Mouse (Mus musculus): ENCODE measurements at regions not wholly inside any gene's neighbourhood (a gene's known extent, or its start where the extent isn't known, plus 50 kb on each side); places are given as distances from the start of the nearest gene placed in this dataset.

DNA sequence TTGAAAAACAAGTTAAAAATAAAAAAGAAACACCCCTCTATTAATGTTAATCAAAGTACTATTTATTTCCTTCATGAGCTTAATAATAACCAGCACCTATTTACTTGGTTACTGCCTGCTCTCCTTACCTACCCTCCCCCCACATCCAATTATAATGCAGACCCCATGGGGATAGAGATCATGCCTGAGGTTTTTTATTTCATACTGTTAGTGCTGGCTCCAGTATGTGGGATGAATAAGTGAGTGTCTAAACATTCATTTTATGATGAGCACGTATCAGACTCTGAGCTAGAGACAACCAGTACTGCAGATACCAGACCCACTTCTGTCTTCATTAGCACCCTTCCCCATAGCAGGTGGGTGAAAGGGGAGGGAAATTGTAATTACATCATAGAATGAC lies 83.6 kb upstream of the Atp1b1 start:
- no peak for TF ChIP-seq POLR2A (IDR thresholded peaks at IDR 0.05; ENCODE audit: low read depth, low read length)
- TF ChIP-seq CTCF (IDR thresholded peaks at IDR 0.05; ENCODE audit: borderline replicate concordance, insufficient read depth, low read length) = no peak
